Mouse (Mus musculus) ES-Bruce4 (cell line): ENCODE measurements around the gene Rnf208. TPM values are rescaled to one million over a fixed set of nuclear protein-coding genes. Genes with fewer than 3 reads are reported as not detected.
A peak's percentile ranks its signal among the peaks of the same experiment; 100 is the strongest.

ENCODE experiments used
- H3K27ac ChIP-seq: 2 replicates; pipeline ENCODE4 v1.5.1; 2012; ENCODE audit warnings: low read length, inconsistent platforms; ENCODE audit not compliant: insufficient read depth
- H3K27me3 ChIP-seq: 2 replicates; pipeline ENCODE4 v1.6.1; 2012; ENCODE audit warnings: mild to moderate bottlenecking, low read length, inconsistent platforms; ENCODE audit not compliant: control insufficient read depth, poor library complexity, insufficient read depth, severe bottlenecking
- H3K36me3 ChIP-seq: 2 replicates; pipeline ENCODE4 v1.6.1; 2012; ENCODE audit warnings: inconsistent platforms, mild to moderate bottlenecking, low read length, moderate library complexity; ENCODE audit not compliant: control insufficient read depth, poor library complexity, insufficient read depth, severe bottlenecking
- H3K4me1 ChIP-seq: one replicate; pipeline ENCODE4 v1.8.1; 2011; ENCODE audit warnings: low read length; ENCODE audit not compliant: control insufficient read depth, insufficient read depth
- H3K4me3 ChIP-seq: 2 replicates; pipeline ENCODE4 v1.5.1; 2011; ENCODE audit warnings: low read depth, mild to moderate bottlenecking, low read length
- H3K9ac ChIP-seq: 2 replicates; pipeline ENCODE4 v1.6.1; 2012; ENCODE audit warnings: low read depth, mild to moderate bottlenecking, inconsistent platforms; ENCODE audit not compliant: poor library complexity, severe bottlenecking
- H3K9me3 ChIP-seq: replicated peaks from 2 replicates; pipeline ENCODE4 v1.6.1; 2012; ENCODE audit warnings: mild to moderate bottlenecking, low read length, inconsistent platforms; ENCODE audit not compliant: control insufficient read depth, poor library complexity, insufficient read depth, severe bottlenecking
- CTCF ChIP-seq: IDR thresholded peaks from one replicate; pipeline ENCODE4 v1.8.1; 2011; ENCODE audit warnings: low read depth, low read length
- EP300 ChIP-seq: IDR thresholded peaks from 2 replicates; pipeline ENCODE4 v1.6.1; 2011; ENCODE audit warnings: low read depth, low read length; ENCODE audit not compliant: insufficient read depth
- POLR2A ChIP-seq: IDR thresholded peaks from one replicate; pipeline ENCODE4 v1.8.1; 2011; ENCODE audit warnings: low read length; ENCODE audit not compliant: insufficient read depth
- polyA plus RNA-seq: library from polyadenylated mRNA; stranded (reverse); fragments of >200 nt; gene quantifications from 2 replicates; pipeline ENCODE4 v1.2.4, GENCODE M21; 2011; ENCODE audit warnings: low read depth; ENCODE audit not compliant: missing spikeins, insufficient read depth, insufficient read length

Gene Rnf208
- polyA plus RNA-seq, 1 experiment, result 7.3 TPM

- peaks cover 10% of the 10 kb centered on the region for H3K36me3 ChIP-seq
These were observed 15.2 kb upstream of the Rnf208 start for GRCm38 (mm10) chr2:25226864-25227263.

GRCm38 (mm10) chr2:25227406-25227805 is 14.6 kb upstream of the Rnf208 start:
- Histone ChIP-seq H3K36me3 (peaks cover 9% of the 10 kb centered on the region), H3K27me3 (no peaks in the 10 kb centered on the region), H3K4me1 (no peaks in the 10 kb centered on the region), H3K27ac (no peak overlapping the region), H3K4me3 (no peak overlapping the region), H3K9ac (no peak overlapping the region), H3K9me3 (no peaks in the 10 kb centered on the region)
- TF ChIP-seq EP300, result no peak
- no peak for TF ChIP-seq CTCF
- no peak for TF ChIP-seq POLR2A

More at GRCm38 (mm10) chr2:25226864-25227263, 15.2 kb upstream of the Rnf208 start:
- no peaks in the 10 kb centered on the region for H3K27me3 ChIP-seq
- H3K27ac ChIP-seq, result no peak overlapping the region
- H3K4me1 ChIP-seq, result no peaks in the 10 kb centered on the region
- H3K9ac ChIP-seq, result no peak overlapping the region
- H3K9me3 ChIP-seq, result no peaks in the 10 kb centered on the region
- no peak overlapping the region for H3K4me3 ChIP-seq
- TF ChIP-seq POLR2A (no peak), CTCF (no peak), EP300 (no peak)

DNA sequence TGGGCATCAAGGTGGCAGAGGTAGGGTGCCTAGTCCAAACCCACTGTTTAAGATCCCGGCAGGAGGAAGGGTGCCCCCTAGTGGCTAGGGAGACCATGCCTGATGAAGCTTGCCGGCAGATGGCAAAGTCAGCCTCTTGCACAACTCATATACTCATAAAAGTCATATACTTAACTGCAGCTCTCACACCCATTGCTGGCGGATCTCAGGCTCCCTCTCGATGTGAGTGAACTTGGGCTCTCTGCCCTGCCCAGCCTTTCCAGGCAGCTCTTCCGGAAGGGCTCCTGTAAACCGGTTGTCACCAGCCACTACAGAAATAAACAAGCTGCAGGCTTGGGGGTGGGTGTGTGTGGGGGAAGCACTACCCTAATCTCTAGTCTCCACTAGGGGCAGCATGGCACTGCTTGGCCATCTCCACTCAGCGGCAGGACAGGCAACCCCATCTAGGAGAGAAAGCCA is 13.6 kb upstream of the Rnf208 start:
- Histone ChIP-seq H3K4me3 (peak overlapping the region; percentile 46), H3K4me1 (no peaks in the 10 kb centered on the region), H3K9ac (peak overlapping the region; percentile 19), H3K27me3 (no peaks in the 10 kb centered on the region), H3K9me3 (no peaks in the 10 kb centered on the region), H3K36me3 (peaks cover 5% of the 10 kb centered on the region), H3K27ac (peak overlapping the region; percentile 64)
- TF ChIP-seq CTCF (peak; percentile 89), POLR2A (peak; percentile 22), EP300 (peak; percentile 56; the same call in 1 of the 2 replicates)

- no peaks in the 10 kb centered on the region for H3K9me3 ChIP-seq
- H3K4me1 ChIP-seq, result no peaks in the 10 kb centered on the region
- no peak overlapping the region for H3K27ac ChIP-seq
- no peak overlapping the region for H3K9ac ChIP-seq
- no peak overlapping the region for H3K4me3 ChIP-seq
- no peaks in the 10 kb centered on the region for H3K27me3 ChIP-seq
- no peaks in the 10 kb centered on the region for H3K36me3 ChIP-seq
- TF ChIP-seq EP300 (no peak), CTCF (no peak), POLR2A (no peak)
These were observed 13.0 kb upstream of the Rnf208 start for GRCm38 (mm10) chr2:25228995-25229530.

GRCm38 (mm10) chr2:25229582-25229981 is 12.5 kb upstream of the Rnf208 start:
- Histone ChIP-seq H3K27me3 (no peaks in the 10 kb centered on the region), H3K9ac (no peak overlapping the region), H3K36me3 (no peaks in the 10 kb centered on the region), H3K4me3 (no peak overlapping the region), H3K4me1 (no peaks in the 10 kb centered on the region), H3K27ac (no peak overlapping the region), H3K9me3 (no peaks in the 10 kb centered on the region)
- TF ChIP-seq EP300 (no peak), CTCF (no peak), POLR2A (no peak)

DNA sequence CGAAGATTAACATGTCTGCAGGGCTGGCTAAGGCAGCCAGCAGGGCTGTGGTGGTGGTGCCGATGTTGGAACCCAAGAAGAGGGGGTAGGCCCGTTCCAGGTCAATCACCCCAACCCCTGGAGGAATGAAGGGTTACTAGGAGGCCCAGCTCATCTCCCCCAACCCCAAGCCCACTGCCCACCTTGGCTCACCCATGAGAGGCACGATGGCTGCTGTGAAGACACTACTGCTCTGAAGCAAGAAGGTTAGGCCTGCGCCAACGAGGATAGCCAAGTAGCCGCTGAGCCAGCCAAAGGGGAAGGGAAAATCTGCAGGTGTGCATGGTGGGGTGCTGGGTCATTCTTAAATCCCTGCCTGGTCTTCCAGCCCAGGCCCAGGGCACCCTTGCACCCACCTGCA is 11.5 kb upstream of the Rnf208 start:
- no peaks in the 10 kb centered on the region for H3K9me3 ChIP-seq
- no peaks in the 10 kb centered on the region for H3K36me3 ChIP-seq
- H3K4me3 ChIP-seq, result peak overlapping the region; percentile 41
- no peaks in the 10 kb centered on the region for H3K4me1 ChIP-seq
- H3K27me3 ChIP-seq, result no peaks in the 10 kb centered on the region
- TF ChIP-seq POLR2A (no peak), CTCF (no peak), EP300 (no peak)
- H3K9ac ChIP-seq, result peak overlapping the region; percentile 7
- 0 out of 2 replicates have a peak overlapping the region, but pooled peaks have one; percentile 20 for H3K27ac ChIP-seq
